Mouse (Mus musculus) bone marrow macrophage, adult 2 months (primary cell): Measurements from ENCODE around the gene Dok4. TPM values are rescaled to one million over a fixed set of nuclear protein-coding genes. Genes with fewer than 3 reads are reported as not detected.

Source experiments
- H3K27ac ChIP-seq: 2 replicates; pipeline ENCODE4 v1.5.1; 2012; ENCODE audit warnings: low read depth, low read length; ENCODE audit not compliant: insufficient read depth
- H3K4me1 ChIP-seq: 2 replicates; pipeline ENCODE4 v1.6.1; 2012; ENCODE audit warnings: low read length; ENCODE audit not compliant: control insufficient read depth, insufficient read depth
- H3K4me3 ChIP-seq: 2 replicates; pipeline ENCODE4 v1.5.1; 2012; ENCODE audit warnings: mild to moderate bottlenecking, low read length, moderate library complexity; ENCODE audit not compliant: insufficient read depth
- CTCF ChIP-seq: IDR thresholded peaks from 2 replicates; pipeline ENCODE4 v1.5.1; 2012; ENCODE audit warnings: low read depth, mild to moderate bottlenecking, low read length, moderate library complexity
- POLR2A ChIP-seq: IDR thresholded peaks from 2 replicates; pipeline ENCODE4 v1.6.1; 2012; ENCODE audit warnings: mild to moderate bottlenecking, low read depth, low read length, borderline replicate concordance
- polyA plus RNA-seq: library from polyadenylated mRNA; stranded (reverse); fragments of >200 nt; gene quantifications from 2 replicates; pipeline ENCODE4 v1.2.4, GENCODE M21; 2012; ENCODE audit not compliant: missing spikeins, insufficient read depth, insufficient read length

Dok4 gene
- 3.7 and 7.4 TPM in 2 replicates for polyA plus RNA-seq

DNA sequence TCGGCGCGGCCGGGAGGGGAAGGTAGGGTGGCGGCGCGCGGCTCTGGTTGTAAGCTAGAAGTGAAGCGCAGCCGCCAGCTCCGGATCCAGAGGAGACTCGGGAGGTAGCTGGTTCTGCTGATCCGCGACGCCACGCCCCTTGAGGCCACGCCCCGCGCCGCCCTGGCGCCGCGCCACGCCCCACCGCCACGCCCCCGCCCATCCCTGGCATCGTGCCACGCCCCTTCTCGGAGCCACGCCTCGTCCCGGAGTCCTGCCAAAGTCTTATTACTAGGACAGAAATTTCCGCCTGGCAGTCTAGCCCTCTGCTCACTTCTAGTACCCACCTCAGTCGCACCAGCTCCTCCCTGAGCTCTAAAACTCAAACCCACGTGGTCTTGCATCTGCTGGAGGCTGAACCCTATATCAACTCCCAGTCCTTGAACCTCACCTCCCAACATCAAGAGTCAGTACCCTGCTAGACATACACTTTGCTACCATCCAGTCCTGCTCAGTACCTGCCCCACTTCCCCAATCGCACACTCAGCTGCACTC is at the start of gene Dok4:
Dok4 (minus strand) TSS at position 134 of the 534 bp plus-strand sequence.
- TF ChIP-seq POLR2A, result no peak
- TF ChIP-seq CTCF, result no peak
- Histone ChIP-seq H3K4me3 (peak within 1 kb of the TSS; percentile 57), H3K27ac (no peak within 1 kb of the TSS)

GRCm38 (mm10) chr8:94923405-94923804 is 47.3 kb upstream of the Dok4 start, which contains the start of gene Adgrg5:
TSS of gene Adgrg5 (plus strand) at chr8:94923694.
- no peak for TF ChIP-seq POLR2A
- no peak for TF ChIP-seq CTCF
- H3K4me1 ChIP-seq, result no peaks in the 10 kb centered on the region
- no peak within 1 kb of the TSS for H3K4me3 ChIP-seq
- H3K27ac ChIP-seq, result no peak within 1 kb of the TSS

More for the DNA sequence above, at the start of gene Dok4:
- 0 out of 2 replicates have a peak, but pooled peaks cover 7% of the 10 kb centered on the region for H3K4me1 ChIP-seq

- H3K4me1 ChIP-seq, result no peaks in the 10 kb centered on the region
- TF ChIP-seq POLR2A, result no peak
- no peak for TF ChIP-seq CTCF
- H3K4me3 ChIP-seq, result no peak overlapping the region
- no peak overlapping the region for H3K27ac ChIP-seq
Measured at GRCm38 (mm10) chr8:94922602-94923001, 46.5 kb upstream of the Dok4 start.

DNA sequence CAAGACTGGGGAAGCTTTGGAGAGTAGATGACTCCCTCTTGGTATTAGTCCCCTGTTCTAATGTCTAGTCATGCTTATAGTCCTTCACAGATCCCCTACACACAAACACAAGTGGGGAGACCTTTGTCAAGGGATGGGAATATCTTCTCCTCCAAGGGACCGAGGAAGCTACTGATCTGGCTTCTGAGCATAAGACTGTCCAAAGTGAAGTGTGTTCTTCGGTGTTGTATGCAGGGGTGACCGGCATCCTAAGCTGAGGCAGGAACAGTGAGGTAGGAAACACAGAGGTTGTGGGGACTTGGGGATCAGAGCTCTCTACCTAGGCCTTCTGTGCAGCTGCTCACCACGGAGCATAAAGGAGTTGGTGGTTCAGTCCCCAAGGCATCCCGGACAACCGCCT is 46.0 kb upstream of the Dok4 start:
- Histone ChIP-seq H3K4me3 (no peak overlapping the region), H3K27ac (no peak overlapping the region), H3K4me1 (no peaks in the 10 kb centered on the region)
- no peak for TF ChIP-seq POLR2A
- no peak for TF ChIP-seq CTCF

- no peak overlapping the region for H3K4me3 ChIP-seq
- H3K27ac ChIP-seq, result no peak overlapping the region
- no peak for TF ChIP-seq CTCF
- TF ChIP-seq POLR2A, result no peak
- no peaks in the 10 kb centered on the region for H3K4me1 ChIP-seq
Measured at GRCm38 (mm10) chr8:94919256-94919655, 43.1 kb upstream of the Dok4 start.

- H3K27ac ChIP-seq, result no peak within 1 kb of the TSS
- peak within 1 kb of the TSS; percentile 36; the same call in 1 of the 2 replicates for H3K4me3 ChIP-seq
- no peaks in the 10 kb centered on the region for H3K4me1 ChIP-seq
- TF ChIP-seq CTCF (no peak), POLR2A (no peak)
Measured at GRCm38 (mm10) chr8:94917851-94918495, 41.8 kb upstream of the Dok4 start, which contains the start of gene Ccdc102a. TSS of gene Ccdc102a (minus strand) at chr8:94918098.

DNA sequence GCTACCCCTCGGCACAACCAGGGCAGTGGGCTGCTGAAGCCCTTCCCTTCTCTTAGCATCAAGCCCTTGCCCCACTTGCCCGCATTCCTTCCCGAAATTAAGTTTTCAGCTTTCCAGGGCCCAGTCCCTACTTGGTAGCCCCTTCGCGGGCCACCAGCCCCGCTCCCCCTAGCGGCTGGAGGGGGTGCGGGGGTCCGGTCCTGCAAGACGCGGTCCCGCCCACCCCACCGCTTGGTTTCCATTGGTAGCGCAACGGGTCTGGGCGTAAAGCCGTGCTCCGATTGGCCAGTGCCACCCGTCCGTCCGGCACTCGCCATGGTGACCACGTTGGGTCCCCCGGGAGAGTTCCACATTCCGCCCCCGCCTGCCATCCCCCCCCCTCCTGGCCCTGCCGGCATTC is 41.2 kb upstream of the Dok4 start:
- TF ChIP-seq CTCF (peak; percentile 34; the same call in 1 of the 2 replicates), POLR2A (no peak)
- H3K4me1 ChIP-seq, result no peaks in the 10 kb centered on the region

DNA sequence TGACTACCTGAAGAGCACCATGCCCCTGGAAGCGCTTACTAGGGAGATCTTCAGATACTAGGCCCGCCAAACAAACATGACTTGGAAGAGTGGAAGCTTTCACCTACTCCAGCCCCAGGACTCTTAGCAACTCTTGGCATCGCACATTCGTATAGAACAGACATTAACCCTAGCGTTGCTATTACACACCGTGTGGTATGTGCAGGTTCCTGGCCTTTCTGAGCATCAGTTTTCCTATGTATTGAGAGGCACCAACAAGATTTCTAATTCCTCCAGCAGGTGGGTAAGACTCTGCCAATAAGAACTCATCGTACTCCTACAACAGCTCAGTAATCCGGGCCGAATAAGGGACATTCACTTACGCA is 40.8 kb upstream of the Dok4 start:
- Histone ChIP-seq H3K27ac (no peak overlapping the region), H3K4me3 (no peak overlapping the region), H3K4me1 (no peaks in the 10 kb centered on the region)
- no peak for TF ChIP-seq CTCF
- no peak for TF ChIP-seq POLR2A

More for the DNA sequence above, 41.2 kb upstream of the Dok4 start:
- Histone ChIP-seq H3K27ac (no peak overlapping the region), H3K4me3 (peak overlapping the region; percentile 36; the same call in 1 of the 2 replicates)

- Histone ChIP-seq H3K4me1 (no peaks in the 10 kb centered on the region), H3K4me3 (no peak overlapping the region), H3K27ac (no peak overlapping the region)
- no peak for TF ChIP-seq CTCF
- TF ChIP-seq POLR2A, result no peak
Measured at GRCm38 (mm10) chr8:94916311-94916959, 40.3 kb upstream of the Dok4 start.

- no peak overlapping the region for H3K4me3 ChIP-seq
- TF ChIP-seq POLR2A (no peak), CTCF (no peak)
- no peaks in the 10 kb centered on the region for H3K4me1 ChIP-seq
- H3K27ac ChIP-seq, result no peak overlapping the region
Measured at GRCm38 (mm10) chr8:94914701-94915101, 38.6 kb upstream of the Dok4 start.
